Mouse (Mus musculus) induced T-regulatory cell, adult 2 months (primary cell): ENCODE results near the gene Serpinb3d.
"Not testable (repeated sequence)": the region's sequence is repeated elsewhere in the genome, so short reads cannot be mapped to it uniquely, and the experiment has no call there.

Experiments
- DNase-seq: peaks from one replicate; pipeline ENCODE4 v3.0.0-alpha.2; 2012; ENCODE audit warnings: low read depth

Serpinb3d gene

DNA sequence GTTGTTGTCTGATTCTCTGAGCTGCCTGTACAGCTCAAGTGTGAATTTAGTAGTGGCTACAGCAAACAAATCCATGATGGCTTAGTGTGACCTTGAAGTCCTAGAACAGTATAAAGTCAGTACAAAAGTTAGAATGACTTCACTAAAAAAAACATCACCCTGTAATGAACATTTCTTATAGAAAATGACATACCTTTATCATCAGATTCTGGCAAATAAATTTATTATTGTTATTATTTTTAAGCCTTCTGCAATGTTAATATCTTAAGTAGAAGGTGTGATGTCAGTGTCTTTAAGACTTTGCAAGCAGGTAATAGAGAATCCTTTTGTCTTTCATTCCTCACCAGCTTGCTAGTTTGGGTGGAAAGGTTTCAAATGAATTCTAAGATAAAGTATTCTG is at the start of gene Serpinb3d:
Serpinb3d (minus strand) TSS at position 101 of the 400 bp plus-strand sequence.
- no peak for DNase-seq

DNA sequence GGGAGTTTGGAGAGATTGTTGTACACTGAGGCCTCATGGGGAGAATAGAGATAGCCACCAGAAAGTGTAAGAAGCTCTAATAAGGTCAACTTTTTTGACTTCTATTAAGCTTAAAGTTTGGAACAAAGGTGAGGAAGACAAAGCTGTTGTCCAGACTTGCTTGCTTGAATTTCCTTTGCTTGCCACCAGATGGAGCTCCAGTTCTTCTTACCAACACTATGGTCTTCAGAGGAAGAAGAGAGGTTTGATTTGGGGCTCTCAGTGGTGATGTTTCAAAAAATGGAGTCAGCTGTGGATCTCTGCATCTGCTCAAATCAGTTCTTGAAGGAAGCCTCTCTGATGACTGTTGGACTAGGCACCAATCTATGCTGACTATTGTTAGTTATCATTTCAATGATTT is 44.1 kb upstream of the Serpinb3d start:
- not testable (repeated sequence) for DNase-seq

DNA sequence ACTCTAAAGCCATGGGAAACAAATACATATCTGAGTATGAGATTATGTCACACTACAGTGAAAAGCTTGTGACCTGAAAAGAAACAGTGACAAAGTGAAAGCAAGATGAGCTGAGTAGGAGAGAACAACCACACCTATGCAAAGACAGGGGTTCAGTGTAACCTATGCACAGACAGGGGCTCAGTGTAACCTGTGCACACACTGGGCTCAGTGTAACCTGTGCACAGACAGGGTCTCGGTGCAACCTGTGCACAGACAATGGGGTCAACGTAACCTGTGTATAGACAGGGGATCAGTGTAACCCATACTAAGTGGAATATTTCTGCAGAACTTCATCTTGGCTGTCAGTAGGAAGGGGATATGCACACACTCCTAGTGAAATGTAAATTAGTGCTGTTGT is 15.1 kb upstream of the Serpinb3d start:
- no peak for DNase-seq

DNA sequence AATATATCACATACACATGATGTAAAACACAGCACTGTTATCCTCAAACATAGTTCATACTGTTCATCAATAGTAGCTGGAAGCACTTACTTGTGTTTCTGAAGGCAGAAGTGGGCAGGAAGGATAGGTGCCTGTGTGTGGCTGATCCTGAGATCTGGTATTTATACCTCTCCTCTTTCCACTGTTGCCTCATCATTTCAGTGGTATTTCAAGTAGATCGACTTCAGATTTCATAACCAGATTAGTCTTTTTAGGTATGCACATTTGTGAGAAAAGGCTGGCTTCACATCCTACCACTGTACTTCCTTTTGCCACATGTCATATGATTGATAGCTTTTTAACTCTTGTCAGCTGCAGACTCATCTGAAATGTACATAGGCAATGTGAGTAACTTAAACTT is 31.1 kb downstream of the Serpinb3d start, which contains the start of gene Serpinb3a:
Serpinb3a (minus strand) TSS at position 101 of the 400 bp plus-strand sequence.
- DNase-seq = no peak

DNA sequence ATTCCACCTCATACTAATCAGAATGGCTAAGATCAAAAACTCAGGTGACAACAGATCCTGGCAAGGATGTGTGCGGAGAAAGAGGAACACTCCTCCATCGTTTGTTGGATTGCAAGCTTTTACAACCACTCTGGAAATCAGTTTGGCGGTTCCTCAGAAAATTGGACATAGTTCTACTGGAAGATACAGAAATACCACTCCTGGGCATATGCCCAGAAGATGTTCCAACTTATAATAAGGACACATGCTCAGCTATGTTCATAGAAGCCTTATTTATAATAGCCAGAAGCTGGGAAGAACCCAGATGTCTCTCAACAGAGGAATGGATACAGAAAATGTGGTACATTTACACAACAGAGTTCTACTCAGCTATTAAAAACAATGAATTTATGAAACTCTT is 49.1 kb downstream of the Serpinb3d start:
- DNase-seq = not testable (repeated sequence)
